Mouse (Mus musculus) v-Abl transformed pro-B cells (cell line): ENCODE data around the gene Cyp2u1.
"Not testable (repeated sequence)": the region's sequence is repeated elsewhere in the genome, so short reads cannot be mapped to it uniquely, and the experiment has no call there.

Experiments
- in situ Hi-C, 2 experiments: fragments of 400-800 bp; cut with MboI; formaldehyde crosslinking; loops; one replicate each; pipeline ENCODE4 v1.15.1; 2025; ENCODE audit not compliant: unreplicated experiment in 2 of 2

The Cyp2u1 gene

DNA sequence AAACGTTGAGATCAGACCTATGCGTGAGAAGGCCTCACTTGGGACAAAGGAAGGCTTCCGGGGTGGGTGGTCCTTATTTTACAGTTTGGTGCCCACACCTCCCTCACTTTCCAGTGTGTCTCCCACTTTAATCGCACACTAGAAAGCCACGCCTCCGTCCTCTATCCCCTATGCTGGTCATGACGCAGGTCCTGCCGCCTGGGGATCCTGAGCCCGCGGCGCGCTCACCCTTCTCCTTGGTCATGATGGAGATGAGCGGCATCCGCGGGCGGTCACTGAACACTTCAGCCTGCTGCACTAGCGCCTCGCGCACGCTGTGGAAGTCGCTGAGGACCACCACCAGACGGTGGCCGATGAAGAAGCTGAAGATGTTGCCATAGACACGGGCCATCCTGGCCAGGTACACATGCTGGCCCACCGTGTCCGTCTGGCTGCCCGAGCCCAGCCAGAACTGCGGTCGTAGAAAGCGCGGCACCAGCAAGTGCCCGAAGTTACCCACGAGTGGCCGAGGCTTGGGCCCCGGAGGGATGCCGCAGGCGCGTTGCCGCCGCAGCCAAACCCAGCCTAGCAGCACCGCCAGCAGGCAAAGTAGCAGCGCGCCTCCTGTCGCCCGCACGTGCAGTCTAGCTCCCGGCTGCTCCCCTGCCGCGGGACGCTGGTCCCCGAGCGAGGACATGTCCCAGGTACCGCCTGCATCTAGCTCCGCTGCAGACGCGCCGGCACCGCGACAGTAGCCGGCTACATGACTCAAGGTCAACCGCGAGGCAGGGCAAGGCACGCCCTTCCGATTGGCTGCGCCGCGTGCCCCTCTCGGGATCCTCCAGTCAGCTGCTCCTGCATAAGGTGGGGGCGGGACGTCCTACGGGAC lies at the start of gene Cyp2u1:
Gene Cyp2u1, minus strand, starts transcription at position 776 of the 868 bp plus-strand sequence.
- in situ Hi-C loops = no loop called here

- in situ Hi-C loops = no loop called here
Observed at GRCm38 (mm10) chr3:131350539-131350938, 47.5 kb upstream of the Cyp2u1 start.

GRCm38 (mm10) chr3:131349013-131349412 lies 46.0 kb upstream of the Cyp2u1 start:
- in situ Hi-C loops = no loop called here

- in situ Hi-C loops = no loop called here
Observed at GRCm38 (mm10) chr3:131348579-131348950, 45.5 kb upstream of the Cyp2u1 start.

DNA sequence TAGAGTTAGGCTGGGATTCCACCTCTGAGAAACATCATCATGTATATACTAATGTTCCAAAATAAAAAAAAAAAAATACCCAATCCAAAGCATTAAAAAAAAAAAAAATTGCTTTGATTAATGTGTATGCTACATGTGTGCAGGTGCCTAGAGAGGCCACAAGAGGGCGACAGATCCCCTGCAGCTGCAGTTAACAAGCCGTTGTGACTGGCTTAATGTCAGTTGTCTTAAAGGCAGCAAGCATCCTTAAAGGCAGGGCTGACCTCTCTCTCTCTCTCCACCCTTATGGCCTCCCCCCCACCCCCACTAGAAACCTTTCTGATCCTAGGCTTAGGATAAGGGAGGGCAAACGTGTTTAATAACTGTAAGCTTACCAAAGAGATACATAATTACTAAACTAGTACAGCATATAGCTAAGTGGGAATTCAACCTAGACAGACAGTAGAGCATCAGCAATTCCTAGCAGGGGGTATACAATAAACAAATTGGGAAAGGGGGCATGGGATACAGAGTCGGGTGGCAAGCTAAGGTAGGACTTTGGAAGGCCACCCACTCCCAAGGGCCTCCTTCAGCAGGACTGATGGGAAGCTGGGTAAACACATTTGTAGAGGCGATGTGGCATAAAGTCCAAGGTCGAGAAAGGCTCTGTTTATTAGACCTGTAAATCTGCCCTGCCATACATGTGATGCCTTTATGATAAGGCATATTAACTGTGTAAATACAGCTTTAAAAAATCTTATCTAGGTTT lies 45.0 kb upstream of the Cyp2u1 start:
- in situ Hi-C loops = no loop called here

DNA sequence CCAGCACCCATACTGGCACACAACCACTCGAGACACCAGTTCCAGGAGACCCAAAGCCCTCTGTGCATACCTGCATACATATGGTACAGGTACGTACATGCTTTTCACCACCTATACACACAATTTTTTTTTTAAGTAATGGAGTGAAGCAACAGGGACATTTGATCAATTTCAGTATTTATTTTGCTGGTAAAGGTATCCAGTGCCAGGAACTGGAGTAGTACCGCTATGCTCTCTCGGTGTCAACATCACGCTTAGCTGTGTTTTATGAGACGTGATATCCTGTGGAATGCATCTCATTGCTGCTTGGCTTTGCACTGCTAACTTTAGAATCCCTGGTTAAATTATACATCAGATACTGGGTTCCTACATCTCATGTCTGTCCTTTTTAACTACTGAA lies 42.9 kb upstream of the Cyp2u1 start:
- in situ Hi-C loops = no loop called here

GRCm38 (mm10) chr3:131343311-131343710 lies 40.3 kb upstream of the Cyp2u1 start:
- in situ Hi-C loops = no loop called here

DNA sequence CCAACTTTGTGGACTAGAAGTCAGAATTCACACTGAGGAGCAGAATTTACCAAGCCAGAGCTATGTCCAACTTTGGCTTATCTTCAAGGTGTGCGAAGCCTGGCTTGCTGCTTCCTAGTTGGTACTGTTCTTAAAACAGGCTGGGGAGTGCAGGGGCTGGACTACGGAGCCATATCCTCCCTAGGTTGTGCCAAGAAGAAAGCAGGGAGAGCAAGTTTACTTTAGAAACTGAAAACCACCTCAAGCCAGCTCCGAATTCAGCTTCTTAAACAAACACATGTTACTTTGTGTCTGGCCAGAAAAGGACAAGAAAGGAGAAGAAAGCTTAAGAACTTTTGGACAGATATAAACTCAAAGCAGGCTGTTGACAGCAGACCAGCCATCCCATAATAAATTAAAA lies 37.9 kb upstream of the Cyp2u1 start:
- in situ Hi-C loops = no loop called here

DNA sequence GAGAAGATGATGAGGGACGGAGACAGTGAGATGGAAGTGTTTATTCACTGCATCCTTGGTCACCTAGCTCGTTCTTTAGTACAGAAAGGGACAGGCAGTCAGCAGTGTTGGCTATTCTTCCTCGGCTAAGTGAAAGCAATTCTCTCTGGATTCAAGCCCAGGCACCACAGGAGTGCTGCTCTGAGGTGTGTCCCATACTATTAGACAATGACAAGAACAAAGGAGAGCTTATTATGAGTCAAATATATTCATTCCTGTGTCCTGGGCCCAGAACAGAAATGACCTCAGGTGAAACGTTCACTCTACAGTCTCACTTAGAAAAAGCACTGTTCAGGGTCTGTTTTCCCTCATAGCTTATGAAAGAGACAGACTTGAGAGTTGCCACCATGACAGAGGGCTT lies 36.3 kb upstream of the Cyp2u1 start:
- in situ Hi-C loops = no loop called here

DNA sequence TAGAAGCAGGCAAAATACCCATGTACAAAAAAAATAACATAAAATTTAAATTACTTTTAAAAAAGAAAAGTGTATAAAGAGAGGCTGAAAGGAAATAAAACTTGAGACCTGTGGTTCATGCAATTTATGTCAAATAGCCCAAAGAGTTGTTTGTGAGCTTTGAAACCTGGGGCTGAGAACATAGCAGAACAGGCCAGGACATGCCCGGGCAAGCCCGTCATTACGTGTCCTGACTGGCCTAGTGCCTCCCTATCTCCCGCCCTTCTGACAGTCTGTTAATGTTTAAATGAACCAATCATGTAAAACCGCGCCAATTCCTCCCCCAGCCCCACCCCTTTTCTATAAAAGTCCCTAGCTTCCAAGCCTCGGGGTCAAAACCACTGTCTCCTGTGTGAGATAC lies 34.7 kb upstream of the Cyp2u1 start:
- in situ Hi-C loops = not testable (repeated sequence)

GRCm38 (mm10) chr3:131336629-131337028 lies 33.6 kb upstream of the Cyp2u1 start:
- in situ Hi-C loops = no loop called here

DNA sequence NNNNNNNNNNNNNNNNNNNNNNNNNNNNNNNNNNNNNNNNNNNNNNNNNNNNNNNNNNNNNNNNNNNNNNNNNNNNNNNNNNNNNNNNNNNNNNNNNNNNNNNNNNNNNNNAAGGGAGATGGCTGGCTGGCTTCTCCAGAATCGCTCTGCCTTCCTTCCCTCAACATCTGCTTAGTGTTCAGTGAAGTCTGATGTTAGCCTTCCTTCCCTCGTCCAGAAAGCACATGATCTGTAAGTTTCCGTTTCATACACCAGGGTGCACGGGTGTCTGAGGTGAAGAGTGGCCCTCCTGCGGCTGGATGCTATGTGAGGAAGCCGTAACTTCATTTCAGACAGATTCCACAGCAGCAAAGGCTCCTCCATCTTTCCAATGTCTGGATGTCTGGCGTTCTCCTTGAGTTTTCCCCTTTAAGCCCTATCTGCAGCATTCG lies 32.1 kb upstream of the Cyp2u1 start:
- in situ Hi-C loops = no loop called here

- in situ Hi-C loops = loop anchor here in 1 of 2 experiments (5.0 kb wide), 1 partner anchor 230 kb away; no protein-coding TSS in a partner anchor
Observed at GRCm38 (mm10) chr3:131327189-131327588, 24.2 kb upstream of the Cyp2u1 start.

DNA sequence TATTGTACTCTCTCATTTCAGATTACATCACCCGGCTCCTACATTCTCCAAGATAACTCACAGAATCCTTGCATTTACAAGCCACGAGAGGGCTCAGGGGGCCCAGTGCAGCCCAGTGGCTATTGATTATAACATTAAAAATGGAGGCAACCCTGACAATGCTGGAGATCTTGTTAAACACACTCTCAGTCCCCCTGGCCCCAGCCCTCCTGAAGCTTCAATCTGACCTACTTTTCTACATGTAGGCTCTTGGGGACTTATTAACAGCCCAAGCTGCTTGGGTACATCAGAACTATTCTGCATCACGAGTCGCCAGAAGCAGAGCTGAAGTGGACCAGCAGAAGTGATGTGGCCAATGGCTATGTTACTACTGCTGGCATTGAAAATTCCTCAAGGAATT lies 23.6 kb upstream of the Cyp2u1 start:
- in situ Hi-C loops = loop anchor here in 1 of 2 experiments (5.0 kb wide), 1 partner anchor 231 kb away; no protein-coding TSS in a partner anchor

DNA sequence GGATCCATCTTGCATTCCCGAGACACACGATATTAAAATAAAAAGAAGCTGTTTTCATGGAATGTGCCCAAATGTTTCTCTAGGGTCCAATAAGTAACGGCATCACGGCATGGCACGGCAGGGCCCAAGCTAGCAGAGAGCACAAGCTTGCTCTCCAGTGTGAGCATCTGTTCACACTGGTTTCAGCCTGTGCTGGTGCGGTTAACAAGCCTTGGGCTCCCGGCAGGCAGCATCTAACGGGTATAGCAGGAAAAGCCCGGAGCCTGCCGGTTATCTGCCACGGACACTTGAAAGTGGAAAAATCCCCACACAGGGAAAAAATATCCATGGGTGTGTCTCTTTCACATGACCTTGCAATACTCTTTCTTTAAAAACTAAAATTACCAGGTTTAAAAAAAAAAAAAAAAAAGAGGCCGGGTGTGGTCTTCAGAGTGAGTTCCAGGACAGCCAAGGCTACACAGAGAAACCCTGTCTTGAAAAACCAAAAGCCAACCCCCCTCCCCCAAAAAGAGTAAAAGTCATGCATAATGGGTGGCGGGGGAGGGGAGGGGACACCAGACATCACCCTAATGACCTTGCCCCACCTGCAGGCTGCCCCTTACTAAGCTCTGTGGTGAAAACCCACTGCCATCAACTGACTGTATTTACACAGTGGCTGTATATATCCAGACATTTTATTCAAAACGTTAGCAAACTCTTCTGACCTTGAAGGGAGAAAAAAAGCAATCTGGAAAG lies 19.2 kb upstream of the Cyp2u1 start:
- in situ Hi-C loops = loop anchor here in 1 of 2 experiments (5.0 kb wide), 1 partner anchor 230 kb away; no protein-coding TSS in a partner anchor

DNA sequence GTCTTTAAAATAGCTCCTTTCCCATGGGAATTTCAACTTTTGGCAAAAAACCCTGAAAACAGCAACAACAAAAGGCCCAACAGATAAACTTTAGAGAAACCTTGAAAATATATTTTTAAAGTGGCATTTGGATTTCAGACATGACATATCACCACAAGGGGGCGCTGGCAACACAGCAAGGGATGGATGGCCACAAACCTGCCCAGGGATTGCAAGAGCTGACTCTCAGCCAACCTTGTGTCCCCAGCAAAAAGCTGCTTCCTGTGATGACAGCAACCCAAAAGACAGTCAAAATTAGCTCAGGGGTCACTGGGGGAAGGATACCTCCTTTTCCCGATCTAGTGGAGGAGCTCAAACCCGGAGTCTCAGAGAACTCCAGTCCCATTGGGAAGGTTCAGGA lies 17.2 kb upstream of the Cyp2u1 start:
- in situ Hi-C loops = loop anchor here in 1 of 2 experiments (5.0 kb wide), 1 partner anchor 232 kb away; no protein-coding TSS in a partner anchor

DNA sequence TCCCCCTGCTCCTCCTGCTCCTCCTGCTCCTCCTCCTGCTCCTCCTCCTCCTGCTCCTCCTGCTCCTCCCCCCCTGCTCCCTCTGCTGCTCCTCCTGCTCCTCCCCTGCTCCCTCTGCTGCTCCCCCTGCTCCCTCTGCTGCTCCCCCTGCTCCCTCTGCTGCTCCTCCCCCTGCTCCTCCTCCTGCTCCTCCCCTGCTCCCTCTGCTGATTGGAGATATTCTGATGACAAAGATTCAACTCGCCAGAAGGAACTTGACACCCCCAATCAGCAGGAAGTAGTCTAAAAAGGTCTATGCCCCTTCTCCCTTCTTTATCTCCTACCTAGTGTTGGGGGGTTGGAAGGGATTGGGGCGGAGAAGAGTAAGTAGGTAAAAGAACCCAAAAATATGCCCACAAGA lies 15.2 kb upstream of the Cyp2u1 start:
- in situ Hi-C loops = no loop called here

DNA sequence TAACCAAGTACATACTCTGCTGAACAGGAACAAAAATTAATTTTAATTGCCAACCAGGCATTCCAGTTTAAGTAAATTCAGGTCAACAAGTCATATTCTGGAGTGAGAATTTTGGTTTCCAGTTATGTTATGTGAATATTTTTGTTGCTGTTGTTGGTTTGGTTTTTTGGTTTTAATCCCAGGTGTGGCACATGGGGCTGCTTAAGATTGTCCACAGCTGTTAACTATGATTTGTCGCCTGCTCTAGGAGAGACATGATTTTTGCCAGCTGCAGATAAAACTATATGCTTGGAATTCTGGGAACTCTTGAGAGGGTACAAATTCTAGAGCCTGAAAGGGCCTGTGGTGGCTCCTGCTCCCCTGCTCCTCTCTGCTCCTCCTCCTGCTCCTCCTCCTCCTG lies 14.1 kb upstream of the Cyp2u1 start:
- in situ Hi-C loops = no loop called here

GRCm38 (mm10) chr3:131315957-131316510 lies 13.0 kb upstream of the Cyp2u1 start:
- in situ Hi-C loops = no loop called here

GRCm38 (mm10) chr3:131312340-131312739 lies 9.3 kb upstream of the Cyp2u1 start:
- in situ Hi-C loops = no loop called here

- in situ Hi-C loops = no loop called here
Observed at GRCm38 (mm10) chr3:131310572-131310971, 7.5 kb upstream of the Cyp2u1 start.
